Mouse (Mus musculus) neural tube, embryonic 13.5 days (tissue): Measurements from ENCODE around the gene Pon1. TPM values are rescaled to one million over a fixed set of nuclear protein-coding genes. Genes with fewer than 3 reads are reported as not detected.
A peak's percentile ranks its signal among the peaks of the same experiment; 100 is the strongest.

Experiments used
- ATAC-seq: fragments of 200-750 bp; cut with Nextera tagmentation; 2 replicates; pipeline ENCODE4 v1.8.0; 2017; ENCODE audit warnings: low read depth, mild to moderate bottlenecking, moderate TSS enrichment, moderate library complexity
- H3K27ac ChIP-seq: fragments of 300-500 bp; sonication (generic); replicated peaks from 2 replicates; pipeline ENCODE4 v1.5.1; 2015; ENCODE audit warnings: moderate library complexity, mild to moderate bottlenecking, inconsistent platforms
- H3K27me3 ChIP-seq: fragments of 300-500 bp; sonication (generic); 2 replicates; pipeline ENCODE4 v1.6.1; 2015; ENCODE audit warnings: mild to moderate bottlenecking, inconsistent platforms
- H3K36me3 ChIP-seq: fragments of 300-500 bp; sonication (generic); 2 replicates; pipeline ENCODE4 v1.6.1; 2015; ENCODE audit warnings: mild to moderate bottlenecking, inconsistent platforms
- H3K4me1 ChIP-seq: fragments of 300-500 bp; sonication (generic); replicated peaks from 2 replicates; pipeline ENCODE4 v1.6.1; 2015; ENCODE audit warnings: inconsistent platforms
- H3K4me2 ChIP-seq: fragments of 300-500 bp; sonication (generic); 2 replicates; pipeline ENCODE4 v1.6.1; 2015; ENCODE audit warnings: inconsistent platforms, mild to moderate bottlenecking, moderate library complexity
- H3K4me3 ChIP-seq: fragments of 300-500 bp; sonication (generic); 2 replicates; pipeline ENCODE4 v1.5.1; 2015; ENCODE audit warnings: mild to moderate bottlenecking, inconsistent platforms
- H3K9ac ChIP-seq: fragments of 300-500 bp; sonication (generic); 2 replicates; pipeline ENCODE4 v1.6.1; 2015; ENCODE audit warnings: moderate library complexity, mild to moderate bottlenecking, inconsistent platforms
- H3K9me3 ChIP-seq: fragments of 300-500 bp; sonication (generic); 2 replicates; pipeline ENCODE4 v1.6.1; 2016; ENCODE audit warnings: inconsistent platforms
- WGBS: fragments of 180-500 bp; shearing (Covaris S2); methylation state at CpG from one replicate; pipeline ENCODE4 v1.1.7; 2015; 5-methylcytosine and 5-hydroxymethylcytosine counted together
- polyA plus RNA-seq: library from polyadenylated mRNA; unstranded; fragments of >200 nt; fragmentation: Nextera tagmentation; extraction: Ambion mirVana; gene quantifications from 2 replicates; pipeline ENCODE4 v1.2.1, GENCODE M21; 2015

Pon1 gene
- polyA plus RNA-seq, 1 experiment from 2014 or later = not detected

DNA sequence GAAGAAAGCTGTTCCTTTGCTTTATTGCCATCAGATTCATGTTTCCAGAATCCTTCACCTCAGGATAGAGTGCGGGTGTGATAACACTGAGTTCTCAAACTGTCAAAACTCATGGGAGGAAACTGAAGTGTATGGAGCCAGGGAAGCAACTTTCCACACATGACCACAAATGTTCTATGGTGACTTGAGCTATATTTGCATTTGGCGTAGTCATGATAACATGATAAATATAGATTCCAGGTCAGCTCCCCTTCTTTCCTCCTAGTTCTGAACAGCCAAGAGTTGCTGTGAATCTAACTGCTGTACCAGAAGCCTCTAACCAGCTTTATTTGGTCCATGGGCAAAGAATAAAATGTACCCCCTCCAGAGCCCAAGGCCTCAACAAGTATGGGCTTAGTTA, 41.6 kb downstream of the Pon1 start:
- Histone ChIP-seq H3K4me3 (no peak overlapping the region), H3K36me3 (peaks cover 18% of the 10 kb centered on the region), H3K27me3 (no peaks in the 10 kb centered on the region), H3K4me2 (no peak overlapping the region), H3K4me1 (peaks cover 12% of the 10 kb centered on the region), H3K9ac (no peak overlapping the region), H3K9me3 (no peaks in the 10 kb centered on the region), H3K27ac (no peak overlapping the region)
- 95% methylated on average over 2 of the region's 2 CpGs for WGBS
- no peak for ATAC-seq

DNA sequence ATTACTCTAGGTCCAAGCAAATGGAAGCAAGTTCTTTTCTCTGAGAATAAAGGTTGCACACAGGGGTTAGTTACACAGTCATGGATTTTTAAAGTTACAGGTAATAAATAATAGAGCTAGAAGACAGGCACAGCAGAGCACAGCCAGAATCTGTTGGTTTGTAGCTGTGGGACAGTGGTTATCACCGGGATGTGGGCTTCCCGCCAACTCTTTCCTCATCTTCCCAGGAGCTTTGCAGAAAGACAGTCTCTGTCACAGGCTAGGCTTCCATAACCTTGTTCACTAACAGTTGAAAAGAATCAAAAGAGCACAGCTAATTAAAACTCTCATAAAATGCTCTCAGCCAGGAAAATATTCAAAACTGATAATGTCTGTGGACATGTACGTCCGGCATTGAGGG, 42.6 kb downstream of the Pon1 start:
- peaks cover 12% of the 10 kb centered on the region for H3K4me1 ChIP-seq
- H3K36me3 ChIP-seq = peaks cover 18% of the 10 kb centered on the region
- ATAC-seq = peak; percentile 32; the same call in 1 of the 2 replicates
- H3K9ac ChIP-seq = no peak overlapping the region
- no peak overlapping the region for H3K27ac ChIP-seq
- H3K9me3 ChIP-seq = no peaks in the 10 kb centered on the region
- H3K4me2 ChIP-seq = no peak overlapping the region
- WGBS = 39% methylated on average over 4 of the region's 4 CpGs
- H3K27me3 ChIP-seq = no peaks in the 10 kb centered on the region
- H3K4me3 ChIP-seq = no peak overlapping the region

DNA sequence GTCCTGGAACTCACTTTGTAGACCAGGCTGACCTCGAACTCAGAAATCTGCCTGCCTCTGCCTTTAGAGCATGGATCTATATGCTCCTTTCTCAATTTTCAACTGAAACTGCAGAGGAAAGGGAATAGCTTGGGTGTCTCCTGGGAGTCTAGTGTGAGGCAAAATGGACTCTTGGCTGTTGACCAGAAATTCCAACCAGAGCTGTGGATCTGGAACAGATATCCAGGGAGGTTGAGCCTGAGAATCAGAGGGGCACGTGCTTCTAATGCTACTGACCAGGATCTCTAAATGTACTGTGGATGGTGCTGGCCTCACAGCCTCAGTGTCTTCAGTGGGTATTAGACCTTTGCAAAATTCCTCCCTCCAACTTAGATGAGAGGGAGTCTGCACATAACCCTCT, 43.8 kb downstream of the Pon1 start:
- Histone ChIP-seq H3K4me1 (peaks cover 12% of the 10 kb centered on the region), H3K27ac (no peak overlapping the region), H3K36me3 (peaks cover 11% of the 10 kb centered on the region; the same call in 1 of the 2 replicates), H3K4me3 (no peak overlapping the region), H3K4me2 (no peak overlapping the region), H3K27me3 (no peaks in the 10 kb centered on the region), H3K9ac (no peak overlapping the region), H3K9me3 (no peaks in the 10 kb centered on the region)
- ATAC-seq = no peak
- WGBS = 87% methylated on average over 2 of the region's 2 CpGs

DNA sequence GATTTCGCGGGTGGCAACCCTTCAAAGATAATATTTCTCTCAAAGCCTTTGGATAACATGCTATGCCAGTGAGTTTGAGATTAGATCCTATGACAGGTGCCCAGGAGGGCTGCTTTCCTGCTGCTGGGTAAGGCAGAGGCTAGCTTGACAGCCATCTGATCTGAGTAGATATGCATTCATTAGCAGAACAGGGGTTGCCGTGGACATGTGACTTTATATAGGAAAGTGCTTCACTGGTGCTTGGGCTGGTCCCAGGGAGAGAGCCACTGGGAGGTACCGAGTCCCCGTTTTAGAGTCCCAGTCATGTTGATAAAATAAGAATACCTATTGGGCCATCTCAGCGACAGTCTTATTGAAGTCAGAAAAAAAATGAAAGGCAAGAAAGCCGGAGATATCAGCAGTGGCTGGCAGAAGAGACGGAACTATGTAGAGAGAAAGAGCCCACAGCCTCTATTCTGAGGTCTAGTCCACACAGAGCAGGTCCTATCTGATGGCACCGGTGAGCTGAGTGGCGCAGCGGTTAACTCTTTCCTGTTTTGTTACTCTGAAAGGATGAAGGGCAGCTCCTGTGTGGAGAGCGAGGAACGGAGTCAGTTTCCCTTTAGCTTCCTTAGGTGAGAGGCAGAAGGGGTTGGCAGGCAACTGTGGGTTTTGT, 46.1 kb downstream of the Pon1 start:
- no peak for ATAC-seq
- no peaks in the 10 kb centered on the region for H3K9me3 ChIP-seq
- no peak overlapping the region for H3K9ac ChIP-seq
- no peak overlapping the region for H3K4me3 ChIP-seq
- no peak overlapping the region for H3K4me2 ChIP-seq
- H3K36me3 ChIP-seq = no peaks in the 10 kb centered on the region
- peaks cover 12% of the 10 kb centered on the region for H3K4me1 ChIP-seq
- H3K27me3 ChIP-seq = no peaks in the 10 kb centered on the region
- H3K27ac ChIP-seq = no peak overlapping the region
- WGBS = 83% methylated on average over 13 of the region's 13 CpGs

DNA sequence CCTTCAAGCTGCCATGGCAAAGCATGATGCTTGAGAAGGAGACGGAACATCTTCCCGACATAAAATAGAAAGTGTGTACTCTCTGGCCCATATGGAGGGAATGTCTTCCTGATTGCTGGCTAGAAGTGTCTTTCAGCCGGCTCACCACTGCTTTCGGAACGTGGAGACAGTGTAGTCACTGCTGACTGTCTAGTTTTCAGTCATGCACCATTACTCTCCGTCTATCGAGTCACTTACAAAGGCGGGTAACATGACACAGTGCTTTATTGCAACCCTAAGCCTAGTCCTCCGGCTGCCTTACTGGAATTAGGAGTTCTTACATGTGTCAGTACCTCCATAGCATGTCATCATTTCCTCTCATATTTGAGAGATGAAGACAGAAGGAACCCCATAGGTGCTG, 54.1 kb downstream of the Pon1 start:
- H3K27me3 ChIP-seq = no peaks in the 10 kb centered on the region
- no peak overlapping the region for H3K9ac ChIP-seq
- no peak for ATAC-seq
- WGBS = 61% methylated on average over 9 of the region's 9 CpGs
- peaks cover 11% of the 10 kb centered on the region; the same call in 1 of the 2 replicates for H3K36me3 ChIP-seq
- no peak overlapping the region for H3K4me2 ChIP-seq
- H3K27ac ChIP-seq = no peak overlapping the region
- no peak overlapping the region for H3K4me3 ChIP-seq
- no peaks in the 10 kb centered on the region for H3K9me3 ChIP-seq
- H3K4me1 ChIP-seq = no peaks in the 10 kb centered on the region

DNA sequence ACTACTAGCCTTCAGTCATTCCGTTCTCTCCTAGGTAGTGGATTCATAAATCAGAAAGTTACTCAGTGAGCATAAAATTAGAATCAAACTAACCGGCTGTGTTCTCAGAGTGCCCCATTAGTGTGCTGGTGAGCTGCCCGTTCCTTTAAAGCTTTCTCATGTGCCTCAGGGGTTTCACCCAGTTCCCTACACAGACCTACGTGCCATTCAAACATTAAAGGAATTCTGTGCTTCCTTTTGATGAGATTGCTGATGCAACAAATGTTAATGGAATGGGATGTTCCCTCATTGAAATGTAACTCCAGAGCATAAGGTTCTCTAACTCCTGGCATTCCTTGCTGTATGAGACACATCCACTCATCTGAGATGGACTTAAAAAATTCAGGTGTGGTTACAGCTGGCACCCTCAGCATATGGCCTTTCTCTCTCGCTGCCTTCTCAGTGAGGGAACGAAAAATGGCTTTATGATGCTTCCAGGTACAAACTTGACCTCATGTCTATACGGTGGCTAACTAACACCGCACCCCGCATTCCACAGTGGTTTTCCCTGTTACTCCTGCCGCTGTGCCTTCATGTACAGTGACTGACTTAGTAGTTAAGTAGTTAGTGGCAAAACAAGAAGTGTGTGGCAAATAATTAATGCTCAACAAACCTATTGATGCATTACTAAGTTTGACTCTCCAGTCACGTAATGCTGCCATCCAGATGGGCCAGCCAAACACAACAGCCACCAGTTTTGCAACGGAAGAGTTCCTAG, 54.7 kb downstream of the Pon1 start:
- H3K4me3 ChIP-seq = no peak overlapping the region
- no peak overlapping the region for H3K4me2 ChIP-seq
- WGBS = 77% methylated on average over 12 of the region's 12 CpGs
- H3K4me1 ChIP-seq = no peaks in the 10 kb centered on the region
- no peaks in the 10 kb centered on the region for H3K27me3 ChIP-seq
- no peaks in the 10 kb centered on the region for H3K9me3 ChIP-seq
- no peak for ATAC-seq
- no peak overlapping the region for H3K27ac ChIP-seq
- H3K36me3 ChIP-seq = peaks cover 17% of the 10 kb centered on the region; the same call in 1 of the 2 replicates
- H3K9ac ChIP-seq = no peak overlapping the region

DNA sequence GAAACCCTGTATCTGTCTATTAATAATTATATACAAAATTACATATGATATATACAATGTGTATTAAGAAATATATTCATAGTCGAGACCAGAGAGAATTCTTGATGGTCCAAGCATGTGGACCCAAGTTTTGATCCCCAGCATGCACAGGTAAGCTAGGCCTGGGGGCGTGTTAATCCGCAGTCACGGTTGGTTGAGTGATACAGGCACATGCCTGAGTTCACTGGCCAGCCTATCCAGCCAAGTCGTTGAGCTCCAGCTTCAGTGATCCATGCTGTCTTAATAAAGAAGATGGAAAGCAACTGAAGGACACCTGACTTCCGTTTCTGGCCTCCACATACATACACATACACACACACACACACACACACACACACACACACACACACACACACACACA, 57.7 kb downstream of the Pon1 start:
- ATAC-seq = no peak
- H3K27me3 ChIP-seq = no peaks in the 10 kb centered on the region
- no peak overlapping the region for H3K27ac ChIP-seq
- H3K4me1 ChIP-seq = no peaks in the 10 kb centered on the region
- WGBS = 87% methylated on average over 6 of the region's 6 CpGs
- peaks cover 17% of the 10 kb centered on the region; the same call in 1 of the 2 replicates for H3K36me3 ChIP-seq
- H3K9me3 ChIP-seq = no peaks in the 10 kb centered on the region
- no peak overlapping the region for H3K4me2 ChIP-seq
- H3K4me3 ChIP-seq = no peak overlapping the region
- H3K9ac ChIP-seq = no peak overlapping the region

DNA sequence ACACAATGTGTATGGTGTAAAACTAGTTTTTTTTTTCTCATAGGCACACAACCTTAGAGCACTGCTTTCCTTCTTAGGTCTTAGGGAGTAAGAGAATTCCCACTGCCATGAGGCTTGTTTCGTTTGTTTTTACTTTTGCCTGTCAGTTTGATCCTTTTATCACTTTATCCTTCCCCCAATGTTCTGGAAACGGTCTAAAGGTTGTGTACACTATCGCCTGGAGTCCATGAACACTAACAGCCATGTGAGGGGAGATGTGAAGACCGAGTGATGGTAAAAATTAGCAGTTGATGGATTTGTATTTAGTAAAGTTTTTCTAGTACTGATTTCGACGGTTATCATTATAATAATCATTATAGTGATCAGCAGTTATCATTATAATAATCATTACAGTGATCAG, 58.8 kb downstream of the Pon1 start:
- Histone ChIP-seq H3K4me3 (no peak overlapping the region), H3K27me3 (no peaks in the 10 kb centered on the region), H3K36me3 (peaks cover 17% of the 10 kb centered on the region; the same call in 1 of the 2 replicates), H3K4me2 (no peak overlapping the region), H3K27ac (no peak overlapping the region), H3K4me1 (no peaks in the 10 kb centered on the region), H3K9ac (no peak overlapping the region), H3K9me3 (no peaks in the 10 kb centered on the region)
- WGBS = 87% methylated on average over 6 of the region's 6 CpGs
- ATAC-seq = no peak

DNA sequence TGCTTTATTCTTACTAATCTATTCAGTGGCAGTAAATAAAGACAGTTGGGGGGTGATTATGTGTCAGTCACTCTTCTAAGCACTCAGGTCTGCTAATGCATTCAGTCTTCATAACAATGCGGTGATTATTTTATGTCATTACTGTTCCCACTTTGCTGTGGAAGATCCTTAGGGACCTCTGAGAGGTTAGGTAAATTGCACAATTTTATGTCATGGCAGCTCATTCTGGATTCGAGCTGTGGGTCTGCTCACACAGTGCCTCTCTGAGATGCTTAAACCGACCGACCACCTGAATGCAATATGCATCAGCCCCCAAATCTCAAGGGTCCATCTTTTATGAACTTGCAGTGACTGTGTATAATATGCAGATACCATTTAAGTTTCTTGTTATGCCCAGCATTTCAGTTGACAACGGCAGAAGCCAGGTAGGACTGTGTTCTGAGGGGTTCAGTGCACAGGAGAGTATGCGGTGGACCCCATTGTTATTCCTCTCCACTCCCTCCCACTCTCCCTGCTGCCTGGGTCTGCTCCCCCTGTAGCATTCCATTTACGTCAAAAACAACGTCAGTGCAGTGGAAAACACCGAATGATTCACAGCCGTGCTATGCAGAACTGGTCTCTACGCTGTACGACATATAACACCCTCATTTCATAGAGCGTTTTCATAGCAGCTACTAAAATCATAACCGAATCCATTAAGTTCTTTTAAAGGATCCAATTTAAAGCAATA, 64.2 kb downstream of the Pon1 start:
- Histone ChIP-seq H3K36me3 (0 out of 2 replicates have a peak, but pooled peaks cover 4% of the 10 kb centered on the region), H3K27ac (peak overlapping the region; percentile 6; the same call in 1 of the 2 replicates), H3K4me1 (peaks cover 5% of the 10 kb centered on the region; the same call in 1 of the 2 replicates), H3K9ac (no peak overlapping the region), H3K4me3 (no peak overlapping the region), H3K4me2 (peak overlapping the region; percentile 4), H3K9me3 (no peaks in the 10 kb centered on the region), H3K27me3 (no peaks in the 10 kb centered on the region)
- WGBS = 59% methylated on average over 14 of the region's 14 CpGs
- ATAC-seq = peak; percentile 72; the same call in 1 of the 2 replicates

DNA sequence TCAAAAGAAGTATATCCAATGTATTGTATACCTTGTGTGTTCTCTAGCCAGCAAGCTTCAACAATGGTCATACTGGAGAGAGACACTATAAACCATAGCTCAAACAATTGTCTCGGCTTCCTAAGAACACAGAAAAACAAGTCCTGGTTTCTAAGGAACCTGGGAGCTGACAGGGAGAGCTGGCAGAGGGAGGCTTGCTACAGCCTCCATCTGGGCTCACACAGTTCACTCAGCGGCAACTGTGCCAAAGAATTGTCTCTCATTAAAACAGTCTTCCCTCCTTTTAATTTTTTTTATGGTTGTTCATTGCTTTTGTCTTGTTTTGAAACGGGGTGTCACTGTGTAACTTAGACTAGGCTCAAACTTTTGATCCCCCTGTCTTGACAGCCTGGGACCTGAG, 73.5 kb downstream of the Pon1 start:
- Histone ChIP-seq H3K36me3 (peaks cover 17% of the 10 kb centered on the region), H3K4me1 (no peaks in the 10 kb centered on the region), H3K9me3 (no peaks in the 10 kb centered on the region), H3K4me3 (no peak overlapping the region), H3K4me2 (no peak overlapping the region), H3K27me3 (no peaks in the 10 kb centered on the region), H3K9ac (no peak overlapping the region), H3K27ac (no peak overlapping the region)
- 25% methylated on average over 3 of the region's 3 CpGs for WGBS
- ATAC-seq = no peak

DNA sequence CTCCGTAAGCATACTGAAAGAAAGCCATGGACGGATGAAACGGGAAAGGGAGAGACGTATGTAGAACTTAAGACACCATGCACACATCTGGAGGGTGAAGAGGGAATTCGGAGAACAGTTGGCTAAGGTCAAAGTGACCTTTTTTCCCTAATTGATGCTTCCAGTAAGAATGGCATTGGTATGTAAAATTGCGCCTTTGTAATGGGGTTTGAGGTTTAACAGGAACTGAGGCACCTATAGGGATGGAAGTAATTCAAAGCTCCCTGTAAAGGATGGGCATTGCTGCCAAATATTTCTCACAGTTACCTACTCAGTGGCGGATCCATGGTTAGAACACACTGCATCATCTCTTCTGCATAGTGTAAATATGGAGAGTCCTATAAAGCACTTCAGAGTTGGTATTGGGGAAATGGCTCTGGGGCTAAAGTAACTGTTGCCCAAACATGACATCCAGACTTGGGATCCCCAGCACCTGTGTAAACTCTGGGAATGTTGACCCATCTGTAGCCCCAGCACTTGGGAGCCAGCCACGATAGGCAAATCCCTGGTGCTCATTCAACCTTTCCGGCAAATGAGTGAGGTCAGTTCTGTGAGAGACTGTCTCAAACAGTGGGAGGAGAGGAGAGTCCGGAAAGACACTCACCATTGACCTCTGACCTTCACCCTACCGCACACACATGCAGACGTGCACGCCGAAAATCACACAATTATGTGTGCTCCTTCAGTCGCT, 74.4 kb downstream of the Pon1 start:
- Histone ChIP-seq H3K9me3 (no peaks in the 10 kb centered on the region), H3K9ac (no peak overlapping the region), H3K4me2 (no peak overlapping the region), H3K27me3 (no peaks in the 10 kb centered on the region), H3K36me3 (peaks cover 21% of the 10 kb centered on the region), H3K27ac (no peak overlapping the region), H3K4me3 (no peak overlapping the region), H3K4me1 (no peaks in the 10 kb centered on the region)
- ATAC-seq = no peak
- WGBS = 83% methylated on average over 15 of the region's 15 CpGs
